Mouse (Mus musculus): ENCODE data around the gene Bik. TPM values are rescaled to one million over a fixed set of nuclear protein-coding genes. Genes with fewer than 3 reads are reported as not detected.

Bik gene
- polyA plus RNA-seq, 1 experiment from 2014 or later: 1.2 TPM

Small RNAs within 50 kb of the gene (microRNA-seq; reads per million reads assigned to microRNA genes)
- not detected for gene Gm24575

Other genes with a start within 250 kb of the Bik start
- 39.6 and 43.5 TPM in 2 replicates for gene Arfgap3, start 176.6 kb upstream of the Bik start, polyA plus RNA-seq (2015; fragmentation: Nextera tagmentation; extraction: Ambion mirVana)
- gene Pacsin2, start 62.3 kb upstream of the Bik start, polyA plus RNA-seq (2015; fragmentation: Nextera tagmentation; extraction: Ambion mirVana): 29.6 and 32.2 TPM in 2 replicates
- 107 and 108 TPM in 2 replicates for gene Ttll1, start 16.0 kb upstream of the Bik start, polyA plus RNA-seq (2015; fragmentation: Nextera tagmentation; extraction: Ambion mirVana)
- 13.1 and 13.4 TPM in 2 replicates for gene Tspo, start 36.7 kb downstream of the Bik start, polyA plus RNA-seq (2015; fragmentation: Nextera tagmentation; extraction: Ambion mirVana)
- gene Mcat, start 36.9 kb downstream of the Bik start, polyA plus RNA-seq (2015; fragmentation: Nextera tagmentation; extraction: Ambion mirVana): 33.4 and 36.3 TPM in 2 replicates
- gene Ttll12, start 68.3 kb downstream of the Bik start, polyA plus RNA-seq (2015; fragmentation: Nextera tagmentation; extraction: Ambion mirVana): 37.3 and 42.0 TPM in 2 replicates
- 18.1 and 19.2 TPM in 2 replicates for gene Scube1, start 198.2 kb downstream of the Bik start, polyA plus RNA-seq (2015; fragmentation: Nextera tagmentation; extraction: Ambion mirVana)

All from neural tube, embryonic 13.5 days (tissue).